Mouse (Mus musculus): ENCODE measurements around the gene Flywch1.

DNA sequence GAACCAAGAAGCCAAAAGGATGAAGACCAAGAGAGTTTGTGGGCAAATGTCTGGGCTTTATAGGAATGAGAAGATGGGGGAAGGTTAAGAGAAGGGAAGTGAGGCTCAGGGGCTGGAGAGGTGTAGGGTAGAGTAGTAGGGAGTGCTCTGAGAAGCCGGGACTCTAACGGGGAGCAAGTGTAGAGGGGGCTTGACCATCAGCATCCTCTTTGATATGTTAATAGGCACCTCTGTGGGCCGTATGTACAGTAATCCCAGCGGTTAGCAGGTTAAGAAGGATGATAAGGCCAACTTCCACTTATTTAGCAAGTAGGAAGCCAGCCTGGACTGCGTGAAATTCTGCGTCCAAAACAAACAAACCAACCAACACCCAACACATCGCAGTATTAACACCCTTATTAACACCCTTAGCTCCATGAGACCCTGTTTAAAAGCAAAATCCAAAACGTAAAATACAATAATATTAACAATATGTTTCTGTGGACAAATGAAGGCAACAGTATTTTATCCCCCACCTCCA, 18.4 kb upstream of the Flywch1 start:
- no peak for TF ChIP-seq TCF12 (IDR thresholded peaks at IDR 0.05; ENCODE audit: low read depth, low read length)
- no peak for TF ChIP-seq POLR2A (IDR thresholded peaks at IDR 0.05; ENCODE audit: low read depth, low read length)
- TF ChIP-seq CTCF (conservative IDR thresholded peaks at IDR 0.05 in 1 of 2, IDR thresholded peaks at IDR 0.05 in 1 of 2; ENCODE audit: low read depth in 2 of 2, low read length in 2 of 2): no peak
- TF ChIP-seq UBTF (IDR thresholded peaks at IDR 0.05; ENCODE audit: low read depth, low read length): no peak
- TF ChIP-seq POLR2AphosphoS2 (IDR thresholded peaks at IDR 0.05; ENCODE audit: low read depth, low read length): no peak
- TF ChIP-seq EP300 (IDR thresholded peaks at IDR 0.05; ENCODE audit: low read length): no peak
- TF ChIP-seq MAX (IDR thresholded peaks at IDR 0.05; ENCODE audit: low read length): no peak
- no peak for TF ChIP-seq CHD2 (IDR thresholded peaks at IDR 0.05; ENCODE audit: low read length)
- TF ChIP-seq E2F4 (IDR thresholded peaks at IDR 0.05; ENCODE audit: insufficient replicate concordance, low read depth, low read length): no peak
- TF ChIP-seq ELF1 (IDR thresholded peaks at IDR 0.05; ENCODE audit: low read depth, low read length): no peak
- no peak for TF ChIP-seq USF2 (conservative IDR thresholded peaks at IDR 0.05; ENCODE audit: low read depth, low read length)
- TF ChIP-seq MXI1 (IDR thresholded peaks at IDR 0.05; ENCODE audit: low read depth, low read length): no peak
- no peak for TF ChIP-seq SMC3 (IDR thresholded peaks at IDR 0.05; ENCODE audit: low read depth, low read length)
